Mouse (Mus musculus): ENCODE measurements around the gene 2700097O09Rik. TPM values are rescaled to one million over a fixed set of nuclear protein-coding genes. Genes with fewer than 3 reads are reported as not detected.

2700097O09Rik gene
- total RNA-seq, 2 experiments from 2014 or later, result 8.3 to 8.7 TPM

GRCm38 (mm10) chr12:54996979-54997474 is 82.9 kb downstream of the 2700097O09Rik start:
- no peak for DNase-seq
- intact Hi-C loops (cut with DNase I), result no loop called here

GRCm38 (mm10) chr12:54995965-54996364 is 83.9 kb downstream of the 2700097O09Rik start:
- no peak for DNase-seq
- intact Hi-C loops (cut with DNase I), result no loop called here

Other genes with a start within 250 kb of the 2700097O09Rik start
- 100 to 1,000 TPM; 329 to 343 TPM for gene Cfl2, start 217.2 kb downstream of the 2700097O09Rik start, total RNA-seq (2021)
- not detected for gene Gm20403, start 93.6 kb downstream of the 2700097O09Rik start, total RNA-seq (2021)
- gene Baz1a, start 65.8 kb downstream of the 2700097O09Rik start, total RNA-seq (2021), result 10 to 100 TPM in 1 of 2 experiments, 1 to 10 TPM in 1; 9.9 to 10.4 TPM
- gene Srp54a, start 152 bp upstream of the 2700097O09Rik start, total RNA-seq (2021), result 10 to 100 TPM; 85.5 to 90.1 TPM
- gene Fam177a, start 44.4 kb upstream of the 2700097O09Rik start, total RNA-seq (2021), result 10 to 100 TPM; 11.9 to 13.1 TPM
- gene Srp54b, start 75.0 kb upstream of the 2700097O09Rik start, total RNA-seq (2021), result 10 to 100 TPM; 36.5 to 44.1 TPM
- gene 1700047I17Rik2, start 119.5 kb upstream of the 2700097O09Rik start, total RNA-seq (2021), result 1 to 10 TPM in 1 of 2 experiments, not detected in 1; 2.3 TPM
- gene Srp54c, start 150.1 kb upstream of the 2700097O09Rik start, total RNA-seq (2021), result 10 to 100 TPM; 25.5 to 26.9 TPM
- 1 to 10 TPM; 8.2 to 9.2 TPM for gene 1110008L16Rik, start 219.5 kb upstream of the 2700097O09Rik start, total RNA-seq (2021)
- gene Ppp2r3c, start 222.9 kb upstream of the 2700097O09Rik start, total RNA-seq (2021), result 1 to 10 TPM; 8.3 to 8.9 TPM

All from heart, postnatal 14 days (tissue).